Mouse (Mus musculus) heart, adult 2 months (tissue): ENCODE data around the gene Gm20671.

Experiments used
- CTCF ChIP-seq: fragments of 200-600 bp; IDR thresholded peaks from 2 replicates; pipeline ENCODE4 v1.8.1; 2022; ENCODE audit warnings: antibody characterized with exemption, mild to moderate bottlenecking, moderate library complexity
- EP300 ChIP-seq: fragments of 200-500 bp; IDR thresholded peaks from 2 replicates; pipeline ENCODE4 v1.6.1; 2011; ENCODE audit warnings: low read depth, low read length, control low read depth; ENCODE audit not compliant: insufficient read depth
- POLR2A ChIP-seq: fragments of 200-500 bp; IDR thresholded peaks from 2 replicates; pipeline ENCODE4 v1.6.1; 2011; ENCODE audit warnings: mild to moderate bottlenecking, low read depth, low read length, control low read depth; ENCODE audit not compliant: insufficient read depth

DNA sequence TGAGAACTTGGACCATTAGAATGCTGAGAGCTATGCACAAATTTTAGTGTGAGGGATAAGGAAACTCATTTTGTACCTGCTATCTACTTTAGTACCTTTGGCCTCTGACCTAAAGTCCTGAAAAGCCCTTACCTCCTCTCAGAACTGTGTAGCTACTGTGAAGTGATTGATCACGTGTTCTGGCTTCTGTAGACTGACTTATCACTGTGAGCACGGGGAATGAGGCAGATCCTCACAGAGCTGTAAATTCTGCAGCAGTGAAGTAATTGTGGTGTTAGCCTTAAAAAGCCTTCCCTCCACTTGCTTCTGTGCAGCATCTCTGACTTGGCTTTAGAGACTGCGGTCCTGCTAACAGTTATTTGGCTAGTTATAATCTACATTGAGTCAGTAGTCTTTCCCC, 66.1 kb downstream of the Gm20671 start:
- TF ChIP-seq POLR2A (no peak), CTCF (no peak), EP300 (no peak)
